Mouse (Mus musculus): Measurements from ENCODE around the gene Capg. TPM values are rescaled to one million over a fixed set of nuclear protein-coding genes. Genes with fewer than 3 reads are reported as not detected.
A peak's percentile ranks its signal among the peaks of the same experiment; 100 is the strongest.

Capg gene
- polyA plus RNA-seq, 1 experiment from 2014 or later: 120 TPM

DNA sequence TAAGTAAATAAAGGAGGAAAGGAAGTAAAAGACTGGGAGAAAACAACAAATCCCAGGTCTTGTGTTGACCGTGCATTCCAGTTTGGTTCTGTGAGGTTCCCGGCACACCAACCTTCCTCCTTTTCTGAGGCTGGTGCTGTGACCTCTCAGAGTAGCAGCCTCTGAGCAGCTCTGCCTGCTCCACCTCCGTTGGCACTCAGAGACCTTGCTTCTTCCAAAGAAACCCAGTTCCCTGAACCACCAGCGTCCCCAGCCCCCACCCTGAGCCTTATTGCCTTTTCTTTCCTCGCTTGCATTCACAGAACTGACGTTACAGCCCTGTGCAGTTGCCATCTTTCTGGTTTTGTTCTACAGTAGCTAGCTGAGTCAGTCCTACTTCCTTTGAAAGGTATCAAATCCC lies 56.0 kb downstream of the Capg start:
- TF ChIP-seq EP300 (optimal IDR thresholded peaks at IDR 0.05): no peak
- TF ChIP-seq CTCF (IDR thresholded peaks at IDR 0.05; ENCODE audit: low read depth): no peak
- H3K9me3 ChIP-seq (ENCODE audit: control insufficient read depth, low read length): no peaks in the 10 kb centered on the region
- no peak overlapping the region for H3K9ac ChIP-seq (ENCODE audit: low read length)
- 0 out of 2 replicates have a peak, but pooled peaks cover 4% of the 10 kb centered on the region for H3K4me1 ChIP-seq (replicated peaks; ENCODE audit: control insufficient read depth, insufficient read depth)
- no peak overlapping the region for H3K4me2 ChIP-seq (replicated peaks; ENCODE audit: low read depth)
- H3K27ac ChIP-seq (replicated peaks): peak overlapping the region; percentile 56; the same call in 1 of the 2 replicates
- WGBS: 57% methylated on average over 6 of the region's 6 CpGs
- ATAC-seq (ENCODE audit: low FRiP score, low TSS enrichment) (no peak), DNase-seq (ENCODE audit: low spot score) (no peak)
- no peak overlapping the region for H3K4me3 ChIP-seq (ENCODE audit: low read depth, low read length)
- H3K27me3 ChIP-seq (ENCODE audit: control insufficient read depth, insufficient read depth, low read length): no peaks in the 10 kb centered on the region
- H3K36me3 ChIP-seq (ENCODE audit: control insufficient read depth, insufficient read depth, low read length): peaks cover 8% of the 10 kb centered on the region; the same call in 1 of the 2 replicates

DNA sequence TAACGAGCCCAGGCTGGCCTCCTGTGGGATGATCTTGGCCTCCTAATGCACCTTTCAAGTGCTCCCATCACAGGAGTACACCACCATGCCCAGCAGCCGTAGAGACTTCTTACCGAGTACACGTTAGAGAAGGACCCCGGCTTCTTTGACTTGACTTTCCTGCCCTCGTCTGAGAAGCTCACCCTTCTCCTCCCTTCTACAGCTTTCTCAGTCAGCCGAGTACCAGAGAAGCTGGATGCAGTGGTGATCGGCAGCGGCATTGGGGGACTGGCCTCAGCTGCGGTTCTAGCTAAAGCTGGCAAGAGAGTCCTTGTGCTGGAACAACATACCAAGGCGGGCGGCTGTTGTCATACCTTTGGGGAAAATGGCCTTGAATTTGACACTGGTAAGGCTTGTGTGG lies 56.6 kb downstream of the Capg start:
- 80% methylated on average over 12 of the region's 12 CpGs for WGBS
- TF ChIP-seq CTCF (IDR thresholded peaks at IDR 0.05; ENCODE audit: low read depth) (no peak), EP300 (optimal IDR thresholded peaks at IDR 0.05) (no peak)
- H3K27ac ChIP-seq (replicated peaks): no peak overlapping the region

DNA sequence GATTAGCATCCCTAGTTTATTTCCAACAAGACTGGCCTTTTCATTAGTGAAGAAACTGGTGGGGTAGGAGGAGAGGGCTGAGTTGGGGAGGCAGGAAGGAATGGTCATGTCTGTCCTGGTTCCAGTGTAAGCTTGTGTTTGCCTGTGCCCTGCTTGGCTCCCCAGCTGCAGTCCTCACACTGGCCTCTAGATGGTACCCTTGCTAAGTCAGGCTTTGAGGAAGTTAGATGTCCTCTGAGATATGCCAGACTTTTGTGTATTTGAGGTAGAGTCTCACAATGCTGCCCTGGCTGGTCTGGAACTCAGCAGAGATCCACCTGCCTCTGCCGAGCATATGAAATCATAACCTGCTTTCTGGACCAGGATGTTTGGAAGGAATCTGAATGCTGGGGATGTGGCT lies 57.5 kb downstream of the Capg start:
- ATAC-seq (ENCODE audit: low FRiP score, low TSS enrichment): peak; percentile 59
- Histone ChIP-seq H3K9ac (ENCODE audit: low read length) (no peak overlapping the region), H3K27me3 (ENCODE audit: control insufficient read depth, insufficient read depth, low read length) (no peaks in the 10 kb centered on the region), H3K4me1 (replicated peaks; ENCODE audit: control insufficient read depth, insufficient read depth) (0 out of 2 replicates have a peak, but pooled peaks cover 3% of the 10 kb centered on the region), H3K4me3 (ENCODE audit: low read depth, low read length) (no peak overlapping the region), H3K27ac (replicated peaks) (no peak overlapping the region), H3K36me3 (ENCODE audit: control insufficient read depth, insufficient read depth, low read length) (peaks cover 12% of the 10 kb centered on the region; the same call in 1 of the 2 replicates), H3K4me2 (replicated peaks; ENCODE audit: low read depth) (no peak overlapping the region), H3K9me3 (ENCODE audit: control insufficient read depth, low read length) (no peaks in the 10 kb centered on the region)
- peak; percentile 90 for DNase-seq (ENCODE audit: low spot score)
- TF ChIP-seq CTCF (IDR thresholded peaks at IDR 0.05; ENCODE audit: low read depth): peak; percentile 94
- no peak for TF ChIP-seq EP300 (optimal IDR thresholded peaks at IDR 0.05)
- 24% methylated on average over 1 of the region's 1 CpGs for WGBS

More for the DNA sequence above, 56.6 kb downstream of the Capg start:
- Histone ChIP-seq H3K9ac (ENCODE audit: low read length) (no peak overlapping the region), H3K4me1 (replicated peaks; ENCODE audit: control insufficient read depth, insufficient read depth) (0 out of 2 replicates have a peak, but pooled peaks cover 4% of the 10 kb centered on the region), H3K4me3 (ENCODE audit: low read depth, low read length) (no peak overlapping the region), H3K36me3 (ENCODE audit: control insufficient read depth, insufficient read depth, low read length) (peaks cover 9% of the 10 kb centered on the region; the same call in 1 of the 2 replicates), H3K9me3 (ENCODE audit: control insufficient read depth, low read length) (no peaks in the 10 kb centered on the region), H3K4me2 (replicated peaks; ENCODE audit: low read depth) (no peak overlapping the region), H3K27me3 (ENCODE audit: control insufficient read depth, insufficient read depth, low read length) (no peaks in the 10 kb centered on the region)
- ATAC-seq (ENCODE audit: low FRiP score, low TSS enrichment) (no peak), DNase-seq (ENCODE audit: low spot score) (no peak)

DNA sequence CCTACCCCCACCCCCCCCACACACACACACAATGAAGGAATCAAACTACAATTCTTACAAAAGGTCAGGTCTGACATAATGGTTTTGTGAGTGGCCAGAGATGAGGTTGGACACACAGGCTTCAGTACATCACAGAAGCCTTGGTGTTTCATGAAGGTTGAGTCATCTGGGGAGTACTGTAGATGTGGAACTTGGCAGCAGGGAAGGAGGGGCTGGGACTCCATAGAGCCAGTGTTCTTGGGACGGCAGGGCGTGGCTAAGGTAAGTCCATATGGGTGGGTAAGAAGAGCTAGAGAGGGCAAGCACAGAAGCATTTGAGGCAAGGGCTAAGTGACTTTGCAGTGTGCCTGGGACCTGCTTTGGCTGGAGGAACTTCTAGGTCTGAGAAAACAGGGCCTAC lies 59.9 kb downstream of the Capg start:
- DNase-seq (ENCODE audit: low spot score) (peak; percentile 73), ATAC-seq (ENCODE audit: low FRiP score, low TSS enrichment) (peak; percentile 82)
- Histone ChIP-seq H3K36me3 (ENCODE audit: control insufficient read depth, insufficient read depth, low read length) (peaks cover 12% of the 10 kb centered on the region; the same call in 1 of the 2 replicates), H3K4me3 (ENCODE audit: low read depth, low read length) (no peak overlapping the region), H3K4me2 (replicated peaks; ENCODE audit: low read depth) (no peak overlapping the region), H3K4me1 (replicated peaks; ENCODE audit: control insufficient read depth, insufficient read depth) (0 out of 2 replicates have a peak, but pooled peaks cover 2% of the 10 kb centered on the region), H3K27ac (replicated peaks) (no peak overlapping the region; the same call in 1 of the 2 replicates), H3K9ac (ENCODE audit: low read length) (no peak overlapping the region), H3K27me3 (ENCODE audit: control insufficient read depth, insufficient read depth, low read length) (no peaks in the 10 kb centered on the region), H3K9me3 (ENCODE audit: control insufficient read depth, low read length) (no peaks in the 10 kb centered on the region)
- 53% methylated on average over 2 of the region's 2 CpGs for WGBS
- no peak for TF ChIP-seq CTCF (IDR thresholded peaks at IDR 0.05; ENCODE audit: low read depth)
- TF ChIP-seq EP300 (optimal IDR thresholded peaks at IDR 0.05): no peak

DNA sequence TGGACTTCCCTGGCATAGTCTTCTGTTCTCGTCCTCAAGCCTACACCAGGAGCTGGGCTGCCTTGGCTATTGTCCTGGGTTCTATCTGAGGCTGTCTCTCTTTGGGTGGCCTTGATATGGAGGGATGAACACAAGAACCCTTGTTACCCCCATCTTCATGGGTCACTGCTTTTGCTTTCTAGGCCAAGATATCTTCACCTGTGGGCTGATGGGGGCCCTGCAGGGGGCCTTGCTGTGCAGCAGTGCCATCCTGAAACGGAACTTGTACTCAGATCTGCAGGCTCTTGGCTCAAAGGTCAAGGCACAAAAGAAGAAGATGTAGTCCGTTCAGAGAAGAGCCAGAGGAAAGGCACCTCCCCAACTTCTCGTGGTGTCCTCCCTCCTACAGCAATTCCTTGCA lies 62.9 kb downstream of the Capg start:
- ATAC-seq (ENCODE audit: low FRiP score, low TSS enrichment) (no peak), DNase-seq (ENCODE audit: low spot score) (no peak)
- 90% methylated on average over 4 of the region's 4 CpGs for WGBS
- no peak overlapping the region for H3K4me3 ChIP-seq (ENCODE audit: low read depth, low read length)
- peaks cover 14% of the 10 kb centered on the region; the same call in 1 of the 2 replicates for H3K36me3 ChIP-seq (ENCODE audit: control insufficient read depth, insufficient read depth, low read length)
- H3K4me2 ChIP-seq (replicated peaks; ENCODE audit: low read depth): no peak overlapping the region
- no peaks in the 10 kb centered on the region for H3K9me3 ChIP-seq (ENCODE audit: control insufficient read depth, low read length)
- H3K4me1 ChIP-seq (replicated peaks; ENCODE audit: control insufficient read depth, insufficient read depth): no peaks in the 10 kb centered on the region
- no peak overlapping the region for H3K27ac ChIP-seq (replicated peaks)
- no peaks in the 10 kb centered on the region for H3K27me3 ChIP-seq (ENCODE audit: control insufficient read depth, insufficient read depth, low read length)
- TF ChIP-seq CTCF (IDR thresholded peaks at IDR 0.05; ENCODE audit: low read depth) (no peak), EP300 (optimal IDR thresholded peaks at IDR 0.05) (no peak)
- H3K9ac ChIP-seq (ENCODE audit: low read length): no peak overlapping the region

DNA sequence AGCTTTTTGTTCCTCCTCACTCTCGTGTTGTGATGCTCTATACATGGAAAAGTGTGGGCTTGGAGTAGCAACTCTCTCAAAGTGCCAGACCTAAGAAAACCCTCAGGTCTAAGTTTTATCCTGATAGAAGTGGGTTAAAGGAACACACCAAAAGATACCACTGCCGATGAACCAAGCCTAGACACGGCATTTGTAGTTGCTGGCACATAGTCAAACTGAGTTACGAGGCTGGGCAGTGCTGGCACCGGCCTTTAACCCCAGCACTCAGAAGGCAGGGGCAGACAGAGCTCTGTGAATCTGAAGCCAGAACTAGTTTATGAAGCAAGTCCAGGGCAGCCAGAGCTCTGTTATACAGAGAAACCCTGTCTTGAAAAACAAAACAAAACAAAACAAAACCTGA lies 63.5 kb downstream of the Capg start:
- no peak overlapping the region for H3K27ac ChIP-seq (replicated peaks)
- ATAC-seq (ENCODE audit: low FRiP score, low TSS enrichment): no peak
- no peak for DNase-seq (ENCODE audit: low spot score)
- H3K36me3 ChIP-seq (ENCODE audit: control insufficient read depth, insufficient read depth, low read length): peaks cover 14% of the 10 kb centered on the region; the same call in 1 of the 2 replicates
- H3K9ac ChIP-seq (ENCODE audit: low read length): no peak overlapping the region
- H3K4me2 ChIP-seq (replicated peaks; ENCODE audit: low read depth): no peak overlapping the region
- 80% methylated on average over 5 of the region's 5 CpGs for WGBS
- H3K9me3 ChIP-seq (ENCODE audit: control insufficient read depth, low read length): no peaks in the 10 kb centered on the region
- TF ChIP-seq CTCF (IDR thresholded peaks at IDR 0.05; ENCODE audit: low read depth) (no peak), EP300 (optimal IDR thresholded peaks at IDR 0.05) (no peak)
- no peaks in the 10 kb centered on the region for H3K27me3 ChIP-seq (ENCODE audit: control insufficient read depth, insufficient read depth, low read length)
- no peaks in the 10 kb centered on the region for H3K4me1 ChIP-seq (replicated peaks; ENCODE audit: control insufficient read depth, insufficient read depth)
- H3K4me3 ChIP-seq (ENCODE audit: low read depth, low read length): no peak overlapping the region

All from stomach, postnatal 0 days (tissue).